Mouse (Mus musculus) fat pad, adult 2 months (tissue): ENCODE results near the gene Ccdc12.

Experiments
- DNase-seq: peaks from one replicate; pipeline ENCODE4 v3.0.0-alpha.2; 2011; ENCODE audit warnings: low read depth, low spot score; ENCODE audit errors: extremely low read depth

Ccdc12 gene

GRCm38 (mm10) chr9:110656249-110657221, at the start of gene Ccdc12:
Ccdc12 (plus strand) TSS chr9:110656503.
- DNase-seq = peak; percentile 87

GRCm38 (mm10) chr9:110611471-110611870, 44.8 kb upstream of the Ccdc12 start:
- DNase-seq = no peak

GRCm38 (mm10) chr9:110617081-110617480, 39.2 kb upstream of the Ccdc12 start:
- no peak for DNase-seq

- DNase-seq = no peak
Measured at GRCm38 (mm10) chr9:110620180-110620579, 36.1 kb upstream of the Ccdc12 start.

GRCm38 (mm10) chr9:110620685-110621084, 35.6 kb upstream of the Ccdc12 start:
- no peak for DNase-seq

GRCm38 (mm10) chr9:110622621-110623219, 33.6 kb upstream of the Ccdc12 start:
- no peak for DNase-seq

GRCm38 (mm10) chr9:110623416-110624195, 32.7 kb upstream of the Ccdc12 start:
- no peak for DNase-seq

- no peak for DNase-seq
Measured at GRCm38 (mm10) chr9:110624361-110625166, 31.7 kb upstream of the Ccdc12 start, which contains the start of gene Nradd. Nradd (minus strand) TSS chr9:110624452.

GRCm38 (mm10) chr9:110625350-110625908, 30.9 kb upstream of the Ccdc12 start:
- no peak for DNase-seq

GRCm38 (mm10) chr9:110630171-110630570, 26.1 kb upstream of the Ccdc12 start:
- no peak for DNase-seq

- no peak for DNase-seq
Measured at GRCm38 (mm10) chr9:110631191-110631590, 25.1 kb upstream of the Ccdc12 start.

- no peak for DNase-seq
Measured at GRCm38 (mm10) chr9:110631651-110632275, 24.5 kb upstream of the Ccdc12 start.

GRCm38 (mm10) chr9:110632671-110633070, 23.6 kb upstream of the Ccdc12 start:
- DNase-seq = no peak

GRCm38 (mm10) chr9:110633882-110634281, 22.4 kb upstream of the Ccdc12 start:
- DNase-seq = no peak

GRCm38 (mm10) chr9:110635225-110635624, 21.1 kb upstream of the Ccdc12 start:
- DNase-seq = no peak

GRCm38 (mm10) chr9:110638611-110639021, 17.7 kb upstream of the Ccdc12 start:
- no peak for DNase-seq

GRCm38 (mm10) chr9:110641006-110641405, 15.3 kb upstream of the Ccdc12 start:
- DNase-seq = no peak

GRCm38 (mm10) chr9:110642812-110643524, 13.3 kb upstream of the Ccdc12 start:
- no peak for DNase-seq

- DNase-seq = no peak
Measured at GRCm38 (mm10) chr9:110643787-110644186, 12.5 kb upstream of the Ccdc12 start.
